Mouse (Mus musculus) lung, postnatal 36 days (tissue): ENCODE data around the gene Klri2.
A peak's percentile ranks its signal among the peaks of the same experiment; 100 is the strongest.
"Not testable (repeated sequence)": the region's sequence is repeated elsewhere in the genome, so short reads cannot be mapped to it uniquely, and the experiment has no call there.

ENCODE experiments used
- DNase-seq: peaks from one replicate; pipeline ENCODE4 v3.0.0; 2022; ENCODE audit warnings: mixed read lengths

Klri2 gene

GRCm38 (mm10) chr6:129740069-129740721, at the start of gene Klri2:
Gene Klri2 (minus strand): TSS chr6:129740484.
- DNase-seq, result no peak

GRCm38 (mm10) chr6:129784170-129784569, 43.9 kb upstream of the Klri2 start, which contains the start of gene Gm156:
Gene Gm156 (minus strand): TSS chr6:129784270.
- DNase-seq, result not testable (repeated sequence)

DNA sequence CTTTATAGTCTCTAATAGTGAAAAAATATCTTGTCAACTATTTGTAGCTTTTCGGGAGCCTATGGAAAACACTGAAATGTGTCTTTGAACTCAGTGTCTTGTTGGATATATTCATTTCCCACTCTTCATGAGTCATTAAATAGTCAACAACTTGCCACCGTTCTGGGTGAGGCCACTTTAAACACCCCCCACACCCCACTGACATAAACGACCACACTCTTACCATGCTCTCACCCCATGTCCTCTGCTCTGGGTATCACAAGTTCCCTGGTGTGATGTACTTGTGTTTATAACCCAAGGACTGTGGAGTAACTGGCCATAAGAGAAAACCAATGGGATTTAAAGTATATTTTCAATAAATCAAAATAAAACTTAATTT, 7.4 kb upstream of the Klri2 start:
- no peak for DNase-seq

DNA sequence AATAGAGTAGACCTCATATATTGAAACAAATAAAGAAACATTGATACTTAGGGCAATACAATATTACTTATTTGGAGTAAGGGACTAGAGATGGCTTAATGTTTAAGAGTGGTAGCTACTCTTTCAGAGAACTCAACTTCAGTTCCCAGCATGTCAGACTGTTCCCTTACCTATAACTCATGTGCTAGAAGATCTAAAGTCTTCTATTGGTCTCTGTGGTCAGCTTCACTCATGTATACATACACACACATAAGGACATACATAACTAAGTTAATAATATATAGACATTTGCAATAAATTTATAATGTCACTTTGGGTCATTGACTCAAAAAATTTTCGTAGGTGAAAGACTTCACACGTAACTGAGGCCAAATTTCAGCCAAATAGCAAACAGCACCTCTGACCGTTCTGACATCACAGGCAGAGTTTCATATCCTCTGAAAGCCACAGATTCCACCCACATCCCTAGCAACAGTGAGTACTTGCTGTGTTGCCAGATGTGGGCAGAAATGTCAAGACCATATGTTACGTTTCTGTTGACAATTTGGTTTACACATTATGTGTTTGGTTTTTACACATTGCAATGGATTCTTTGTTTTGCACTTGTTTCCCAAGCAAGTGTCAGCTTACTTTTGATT, 6.9 kb upstream of the Klri2 start:
- peak; percentile 19 for DNase-seq

DNA sequence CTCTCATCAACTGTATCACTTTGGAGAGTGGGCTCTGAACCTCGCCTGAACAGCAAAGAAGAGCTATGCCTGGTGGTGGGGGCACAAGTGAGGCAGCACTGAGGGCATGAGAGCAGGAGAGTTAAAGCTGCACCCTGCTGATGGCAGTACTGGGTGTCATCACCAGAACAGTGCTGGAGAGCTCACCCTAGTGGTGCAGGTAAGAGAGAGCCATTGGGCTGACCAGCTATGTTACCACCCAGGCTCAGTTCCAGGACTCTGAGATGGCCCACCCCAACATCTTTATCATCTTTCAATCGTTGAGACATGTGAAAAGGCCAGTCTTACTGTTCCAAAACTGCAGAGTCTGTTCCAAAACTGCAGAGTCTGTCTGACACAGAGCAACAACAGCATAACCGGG, 5.9 kb upstream of the Klri2 start:
- DNase-seq, result no peak

GRCm38 (mm10) chr6:129736414-129736813, 3.9 kb downstream of the Klri2 start:
- no peak for DNase-seq

GRCm38 (mm10) chr6:129727237-129727636, 13.0 kb downstream of the Klri2 start:
- no peak for DNase-seq

GRCm38 (mm10) chr6:129721390-129721789, 18.9 kb downstream of the Klri2 start:
- DNase-seq, result no peak

GRCm38 (mm10) chr6:129720487-129720886, 19.8 kb downstream of the Klri2 start:
- no peak for DNase-seq

DNA sequence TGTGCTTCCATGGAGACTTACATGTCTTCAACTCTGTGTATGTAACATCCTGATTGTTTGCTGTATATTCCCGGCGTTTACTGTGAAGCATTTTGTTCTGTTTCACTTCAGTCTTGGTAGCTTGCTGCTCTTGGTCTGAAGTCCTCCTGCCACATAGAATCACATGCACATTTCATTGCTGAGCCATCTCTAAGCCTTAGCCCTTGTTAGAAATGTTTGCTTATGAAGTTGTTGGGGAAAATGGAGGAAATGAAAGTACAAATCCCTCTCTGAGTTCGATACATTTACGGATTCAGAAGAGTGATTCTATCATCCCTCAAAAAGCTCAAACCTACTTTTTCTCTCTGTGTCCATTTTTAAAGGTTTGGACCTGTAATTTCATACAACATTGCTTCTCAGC, 23.3 kb downstream of the Klri2 start, which contains the start of gene Klri1:
Klri1 (minus strand) TSS at position 101 of the 400 bp plus-strand sequence.
- no peak for DNase-seq

GRCm38 (mm10) chr6:129713566-129713965, 26.7 kb downstream of the Klri2 start:
- DNase-seq, result peak; percentile 5

DNA sequence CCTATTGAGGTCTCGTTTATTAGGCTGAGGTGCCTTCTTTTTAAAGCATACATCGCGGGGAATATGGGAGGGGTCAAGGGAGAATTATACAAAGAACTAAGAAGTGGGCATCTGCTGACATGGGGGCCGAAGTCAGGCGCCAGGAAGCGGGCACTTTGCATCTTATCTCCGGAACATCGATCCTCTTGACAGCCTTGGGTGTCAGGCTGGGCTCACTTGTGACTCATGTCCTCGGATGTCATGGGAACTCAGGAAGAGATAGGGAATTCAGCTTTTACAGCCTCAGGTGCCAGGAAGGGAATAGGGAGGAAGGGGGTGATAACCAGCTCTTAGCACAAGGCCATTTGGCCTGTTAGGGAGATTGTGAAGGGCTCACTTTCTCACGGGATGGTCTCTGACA, 48.8 kb downstream of the Klri2 start:
- not testable (repeated sequence) for DNase-seq

DNA sequence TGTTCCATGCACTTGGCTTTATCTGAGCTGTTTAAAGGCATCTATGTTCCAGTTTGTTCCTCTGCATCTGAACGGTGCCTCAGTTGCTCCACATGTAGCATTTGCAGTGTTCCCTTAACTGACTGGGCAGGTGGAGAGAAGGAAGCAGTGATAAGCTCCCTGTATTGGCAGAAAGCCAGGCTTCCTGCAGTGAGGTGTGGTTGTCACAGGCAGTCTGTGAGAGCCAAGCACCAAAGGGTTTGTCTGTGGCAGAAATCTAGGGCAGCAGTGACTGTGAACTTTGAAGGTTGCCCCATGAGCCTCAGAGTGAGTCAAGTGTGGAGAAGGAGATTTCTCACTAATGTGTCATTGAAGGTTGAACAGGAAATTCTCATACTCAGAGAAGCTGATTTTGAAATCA, 59.9 kb downstream of the Klri2 start:
- peak; percentile 1 for DNase-seq
